Mouse (Mus musculus) stomach, embryonic 16.5 days (tissue): ENCODE results near the gene Hspg2. TPM values are rescaled to one million over a fixed set of nuclear protein-coding genes. Genes with fewer than 3 reads are reported as not detected.
A peak's percentile ranks its signal among the peaks of the same experiment; 100 is the strongest.

ENCODE experiments used
- ATAC-seq: fragments of 200-750 bp; cut with Nextera tagmentation; 2 replicates; pipeline ENCODE4 v1.8.0; 2017; ENCODE audit warnings: moderate number of reproducible peaks, moderate TSS enrichment; ENCODE audit not compliant: insufficient read depth, low FRiP score
- H3K27ac ChIP-seq: fragments of 300-500 bp; sonication (generic); 2 replicates; pipeline ENCODE4 v1.5.1; 2014; ENCODE audit warnings: low read length
- H3K27me3 ChIP-seq: fragments of 300-500 bp; sonication (generic); 2 replicates; pipeline ENCODE4 v1.6.1; 2014; ENCODE audit warnings: low read length, control low read depth, mixed read lengths; ENCODE audit not compliant: control insufficient read depth, insufficient read depth
- H3K36me3 ChIP-seq: fragments of 300-500 bp; sonication (generic); 2 replicates; pipeline ENCODE4 v1.6.1; 2014; ENCODE audit warnings: low read length; ENCODE audit not compliant: control insufficient read depth, insufficient read depth
- H3K4me1 ChIP-seq: fragments of 300-500 bp; sonication (generic); 2 replicates; pipeline ENCODE4 v1.6.1; 2014; ENCODE audit warnings: low read length, control low read depth, mixed read lengths; ENCODE audit not compliant: control insufficient read depth, insufficient read depth
- H3K4me2 ChIP-seq: fragments of 300-500 bp; sonication (generic); 2 replicates; pipeline ENCODE4 v1.6.1; 2014; ENCODE audit warnings: low read depth, low read length, mixed read lengths
- H3K4me3 ChIP-seq: fragments of 300-500 bp; sonication (generic); replicated peaks from 2 replicates; pipeline ENCODE4 v1.5.1; 2014; ENCODE audit warnings: mild to moderate bottlenecking, low read length
- H3K9ac ChIP-seq: fragments of 300-500 bp; sonication (generic); 2 replicates; pipeline ENCODE4 v1.6.1; 2014; ENCODE audit warnings: low read length
- H3K9me3 ChIP-seq: fragments of 300-500 bp; sonication (generic); replicated peaks from 2 replicates; pipeline ENCODE4 v1.6.1; 2016; ENCODE audit warnings: low read length, control low read depth; ENCODE audit not compliant: control insufficient read depth
- WGBS: fragments of 180-500 bp; shearing (Covaris S2); extraction: QIAGEN DNeasy Blood & Tissue Kit; methylation state at CpG from one replicate; pipeline ENCODE4 v1.1.7; 2014; 5-methylcytosine and 5-hydroxymethylcytosine counted together
- polyA plus RNA-seq: library from polyadenylated mRNA; unstranded; fragments of >200 nt; fragmentation: Nextera tagmentation; extraction: Ambion mirVana; gene quantifications from 2 replicates; pipeline ENCODE4 v1.2.1, GENCODE M21; 2015

Gene Hspg2
- polyA plus RNA-seq, 1 experiment from 2014 or later = 29.5 TPM

- 92% methylated on average over 14 of the region's 14 CpGs for WGBS
- H3K27ac ChIP-seq = no peak overlapping the region
- no peak overlapping the region for H3K9ac ChIP-seq
- peaks cover 34% of the 10 kb centered on the region for H3K36me3 ChIP-seq
- no peak overlapping the region for H3K4me2 ChIP-seq
- no peak for ATAC-seq
- no peaks in the 10 kb centered on the region for H3K4me1 ChIP-seq
- no peaks in the 10 kb centered on the region for H3K27me3 ChIP-seq
- H3K9me3 ChIP-seq = no peaks in the 10 kb centered on the region
- H3K4me3 ChIP-seq = no peak overlapping the region
These were observed 50.2 kb downstream of the Hspg2 start for GRCm38 (mm10) chr4:137518746-137519145.

GRCm38 (mm10) chr4:137520346-137520745 lies 51.8 kb downstream of the Hspg2 start:
- WGBS = 94% methylated on average over 5 of the region's 5 CpGs
- no peak overlapping the region for H3K27ac ChIP-seq

GRCm38 (mm10) chr4:137521966-137522365 lies 53.4 kb downstream of the Hspg2 start:
- no peak overlapping the region for H3K4me3 ChIP-seq
- peaks cover 24% of the 10 kb centered on the region for H3K36me3 ChIP-seq

More at GRCm38 (mm10) chr4:137520346-137520745, 51.8 kb downstream of the Hspg2 start:
- Histone ChIP-seq H3K4me1 (no peaks in the 10 kb centered on the region), H3K4me2 (no peak overlapping the region), H3K9me3 (no peaks in the 10 kb centered on the region), H3K9ac (no peak overlapping the region), H3K27me3 (no peaks in the 10 kb centered on the region), H3K4me3 (no peak overlapping the region), H3K36me3 (peaks cover 26% of the 10 kb centered on the region)
- no peak for ATAC-seq

GRCm38 (mm10) chr4:137525426-137525825 lies 56.9 kb downstream of the Hspg2 start:
- no peaks in the 10 kb centered on the region for H3K27me3 ChIP-seq
- H3K9ac ChIP-seq = no peak overlapping the region
- H3K4me3 ChIP-seq = no peak overlapping the region
- no peak for ATAC-seq
- H3K9me3 ChIP-seq = no peaks in the 10 kb centered on the region
- no peak overlapping the region for H3K27ac ChIP-seq
- H3K36me3 ChIP-seq = peaks cover 18% of the 10 kb centered on the region
- 95% methylated on average over 1 of the region's 1 CpGs for WGBS
- no peaks in the 10 kb centered on the region for H3K4me1 ChIP-seq
- no peak overlapping the region for H3K4me2 ChIP-seq

More at GRCm38 (mm10) chr4:137521966-137522365, 53.4 kb downstream of the Hspg2 start:
- no peak for ATAC-seq
- H3K4me1 ChIP-seq = no peaks in the 10 kb centered on the region
- H3K4me2 ChIP-seq = no peak overlapping the region
- no peaks in the 10 kb centered on the region for H3K27me3 ChIP-seq
- no peaks in the 10 kb centered on the region for H3K9me3 ChIP-seq
- no peak overlapping the region for H3K9ac ChIP-seq
- no peak overlapping the region for H3K27ac ChIP-seq
- WGBS = 84% methylated on average over 11 of the region's 11 CpGs

- Histone ChIP-seq H3K9me3 (no peaks in the 10 kb centered on the region), H3K27ac (no peak overlapping the region), H3K27me3 (no peaks in the 10 kb centered on the region), H3K4me1 (no peaks in the 10 kb centered on the region), H3K4me2 (no peak overlapping the region), H3K36me3 (peaks cover 13% of the 10 kb centered on the region), H3K4me3 (no peak overlapping the region), H3K9ac (no peak overlapping the region)
- ATAC-seq = no peak
- WGBS = 62% methylated on average over 4 of the region's 4 CpGs
These were observed 58.8 kb downstream of the Hspg2 start for GRCm38 (mm10) chr4:137527368-137527767.

- no peaks in the 10 kb centered on the region for H3K9me3 ChIP-seq
- H3K4me1 ChIP-seq = no peaks in the 10 kb centered on the region
- no peak overlapping the region for H3K9ac ChIP-seq
- peaks cover 13% of the 10 kb centered on the region for H3K36me3 ChIP-seq
- H3K4me3 ChIP-seq = no peak overlapping the region
- H3K27me3 ChIP-seq = no peaks in the 10 kb centered on the region
- WGBS = 85% methylated on average over 6 of the region's 6 CpGs
- no peak for ATAC-seq
- H3K27ac ChIP-seq = no peak overlapping the region
- H3K4me2 ChIP-seq = no peak overlapping the region
These were observed 59.3 kb downstream of the Hspg2 start for GRCm38 (mm10) chr4:137527872-137528271.

GRCm38 (mm10) chr4:137540356-137540755 lies 71.8 kb downstream of the Hspg2 start:
- WGBS = 72% methylated on average over 14 of the region's 14 CpGs
- Histone ChIP-seq H3K27ac (no peak overlapping the region), H3K36me3 (peaks cover 36% of the 10 kb centered on the region), H3K27me3 (no peaks in the 10 kb centered on the region), H3K4me3 (no peak overlapping the region), H3K9ac (no peak overlapping the region), H3K4me2 (no peak overlapping the region), H3K9me3 (no peaks in the 10 kb centered on the region), H3K4me1 (no peaks in the 10 kb centered on the region)
- ATAC-seq = peak; percentile 28; the same call in 1 of the 2 replicates

- Histone ChIP-seq H3K36me3 (peaks cover 48% of the 10 kb centered on the region), H3K27ac (no peak overlapping the region), H3K4me2 (no peak overlapping the region), H3K4me1 (no peaks in the 10 kb centered on the region), H3K4me3 (no peak overlapping the region), H3K27me3 (no peaks in the 10 kb centered on the region), H3K9ac (no peak overlapping the region), H3K9me3 (no peaks in the 10 kb centered on the region)
- 85% methylated on average over 10 of the region's 10 CpGs for WGBS
- ATAC-seq = no peak
These were observed 74.4 kb downstream of the Hspg2 start for GRCm38 (mm10) chr4:137542968-137543367.

GRCm38 (mm10) chr4:137545568-137545967 lies 77.0 kb downstream of the Hspg2 start:
- no peaks in the 10 kb centered on the region for H3K9me3 ChIP-seq
- H3K27ac ChIP-seq = no peak overlapping the region
- H3K36me3 ChIP-seq = peaks cover 41% of the 10 kb centered on the region
- WGBS = 96% methylated on average over 9 of the region's 9 CpGs
- H3K4me2 ChIP-seq = no peak overlapping the region
- no peaks in the 10 kb centered on the region for H3K27me3 ChIP-seq
- no peaks in the 10 kb centered on the region for H3K4me1 ChIP-seq
- H3K9ac ChIP-seq = no peak overlapping the region
- no peak for ATAC-seq
- H3K4me3 ChIP-seq = no peak overlapping the region
